Mouse (Mus musculus) erythroblast, embryonic 14.5 days (primary cell): Measurements from ENCODE around the gene Grik1. TPM values are rescaled to one million over a fixed set of nuclear protein-coding genes. Genes with fewer than 3 reads are reported as not detected.

Source experiments
- H3K27me3 ChIP-seq: 2 replicates; pipeline ENCODE4 v1.6.1; 2012; ENCODE audit warnings: inconsistent platforms; ENCODE audit not compliant: control insufficient read depth
- H3K36me3 ChIP-seq: 2 replicates; pipeline ENCODE4 v1.6.1; 2012; ENCODE audit warnings: mild to moderate bottlenecking, inconsistent platforms; ENCODE audit not compliant: control insufficient read depth
- H3K4me1 ChIP-seq: 2 replicates; pipeline ENCODE4 v1.6.1; 2012; ENCODE audit warnings: inconsistent platforms; ENCODE audit not compliant: control insufficient read depth
- H3K4me3 ChIP-seq: replicated peaks from 2 replicates; pipeline ENCODE3; 2012; ENCODE audit warnings: moderate library complexity, mild to moderate bottlenecking, inconsistent platforms
- H3K9me3 ChIP-seq: 2 replicates; pipeline ENCODE4 v1.6.1; 2012; ENCODE audit warnings: low read length, inconsistent platforms, mixed read lengths; ENCODE audit not compliant: control insufficient read depth
- GATA1 ChIP-seq: IDR thresholded peaks from 2 replicates; pipeline ENCODE4 v1.6.1; 2012; ENCODE audit warnings: low read length, inconsistent platforms, mixed read lengths
- TAL1 ChIP-seq: IDR thresholded peaks from 3 replicates; pipeline ENCODE4 v1.6.1; 2012; ENCODE audit warnings: low read length, inconsistent platforms, mixed read lengths
- polyA plus RNA-seq: library from polyadenylated mRNA; stranded (reverse); fragments of >175 nt; gene quantifications from 2 replicates; pipeline ENCODE4 v1.2.3, GENCODE M21; 2012

The Grik1 gene
- polyA plus RNA-seq, 1 experiment: not detected

GRCm38 (mm10) chr16:87956178-87956577, 333.9 kb downstream of the Grik1 start:
- H3K4me3 ChIP-seq: no peak overlapping the region
- TF ChIP-seq GATA1 (no peak), TAL1 (no peak)

GRCm38 (mm10) chr16:87954715-87955441, 335.2 kb downstream of the Grik1 start:
- Histone ChIP-seq H3K4me1 (peaks cover 5% of the 10 kb centered on the region; the same call in 1 of the 2 replicates), H3K36me3 (no peaks in the 10 kb centered on the region), H3K4me3 (no peak overlapping the region), H3K27me3 (no peaks in the 10 kb centered on the region), H3K9me3 (peaks cover 4% of the 10 kb centered on the region; the same call in 1 of the 2 replicates)
- no peak for TF ChIP-seq GATA1
- no peak for TF ChIP-seq TAL1

More at GRCm38 (mm10) chr16:87956178-87956577, 333.9 kb downstream of the Grik1 start:
- no peaks in the 10 kb centered on the region for H3K27me3 ChIP-seq
- peaks cover 5% of the 10 kb centered on the region; the same call in 1 of the 2 replicates for H3K4me1 ChIP-seq
- H3K36me3 ChIP-seq: no peaks in the 10 kb centered on the region
- H3K9me3 ChIP-seq: peaks cover 2% of the 10 kb centered on the region; the same call in 1 of the 2 replicates

- H3K9me3 ChIP-seq: peaks cover 8% of the 10 kb centered on the region; the same call in 1 of the 2 replicates
- TF ChIP-seq GATA1 (no peak), TAL1 (no peak)
- peaks cover 7% of the 10 kb centered on the region for H3K4me1 ChIP-seq
- no peaks in the 10 kb centered on the region for H3K36me3 ChIP-seq
- H3K4me3 ChIP-seq: no peak overlapping the region
- no peaks in the 10 kb centered on the region for H3K27me3 ChIP-seq
These were observed 336.9 kb downstream of the Grik1 start for GRCm38 (mm10) chr16:87953176-87953575.

GRCm38 (mm10) chr16:87949881-87950280, 340.2 kb downstream of the Grik1 start:
- TF ChIP-seq TAL1 (no peak), GATA1 (no peak)
- H3K9me3 ChIP-seq: peaks cover 6% of the 10 kb centered on the region; the same call in 1 of the 2 replicates

GRCm38 (mm10) chr16:87948122-87948521, 341.9 kb downstream of the Grik1 start:
- Histone ChIP-seq H3K4me1 (peaks cover 6% of the 10 kb centered on the region), H3K9me3 (peaks cover 6% of the 10 kb centered on the region; the same call in 1 of the 2 replicates), H3K4me3 (no peak overlapping the region), H3K36me3 (no peaks in the 10 kb centered on the region), H3K27me3 (no peaks in the 10 kb centered on the region)
- TF ChIP-seq TAL1: no peak
- no peak for TF ChIP-seq GATA1

More at GRCm38 (mm10) chr16:87949881-87950280, 340.2 kb downstream of the Grik1 start:
- Histone ChIP-seq H3K36me3 (no peaks in the 10 kb centered on the region), H3K4me1 (peaks cover 3% of the 10 kb centered on the region), H3K27me3 (no peaks in the 10 kb centered on the region), H3K4me3 (no peak overlapping the region)

GRCm38 (mm10) chr16:87944318-87944717, 345.7 kb downstream of the Grik1 start:
- Histone ChIP-seq H3K9me3 (peaks cover 4% of the 10 kb centered on the region; the same call in 1 of the 2 replicates), H3K4me1 (peaks cover 6% of the 10 kb centered on the region)
- no peak for TF ChIP-seq TAL1
- TF ChIP-seq GATA1: no peak

GRCm38 (mm10) chr16:87942103-87942865, 347.8 kb downstream of the Grik1 start:
- Histone ChIP-seq H3K36me3 (no peaks in the 10 kb centered on the region), H3K4me1 (peaks cover 4% of the 10 kb centered on the region), H3K9me3 (peaks cover 2% of the 10 kb centered on the region; the same call in 1 of the 2 replicates), H3K4me3 (no peak overlapping the region), H3K27me3 (no peaks in the 10 kb centered on the region)
- TF ChIP-seq TAL1: no peak

More at GRCm38 (mm10) chr16:87944318-87944717, 345.7 kb downstream of the Grik1 start:
- H3K27me3 ChIP-seq: no peaks in the 10 kb centered on the region
- H3K36me3 ChIP-seq: no peaks in the 10 kb centered on the region
- no peak overlapping the region for H3K4me3 ChIP-seq

GRCm38 (mm10) chr16:87934685-87935084, 355.4 kb downstream of the Grik1 start:
- Histone ChIP-seq H3K4me3 (no peak overlapping the region), H3K36me3 (no peaks in the 10 kb centered on the region), H3K9me3 (peaks cover 3% of the 10 kb centered on the region; the same call in 1 of the 2 replicates), H3K4me1 (no peaks in the 10 kb centered on the region), H3K27me3 (no peaks in the 10 kb centered on the region)
- TF ChIP-seq TAL1: no peak
- no peak for TF ChIP-seq GATA1

GRCm38 (mm10) chr16:87931358-87931757, 358.7 kb downstream of the Grik1 start:
- Histone ChIP-seq H3K4me1 (no peaks in the 10 kb centered on the region), H3K36me3 (no peaks in the 10 kb centered on the region), H3K9me3 (peaks cover 3% of the 10 kb centered on the region; the same call in 1 of the 2 replicates), H3K4me3 (no peak overlapping the region), H3K27me3 (no peaks in the 10 kb centered on the region)
- TF ChIP-seq TAL1 (no peak), GATA1 (no peak)
